Mouse (Mus musculus) liver, embryonic 15.5 days (tissue): ENCODE measurements at regions not wholly inside any gene's neighbourhood (a gene's known extent, or its start where the extent isn't known, plus 50 kb on each side); places are given as distances from the start of the nearest gene placed in this dataset.

Experiments
- ATAC-seq: fragments of 200-750 bp; cut with Nextera tagmentation; 2 replicates; pipeline ENCODE4 v1.8.0; 2017; ENCODE audit warnings: moderate number of reproducible peaks, mild to moderate bottlenecking, moderate library complexity; ENCODE audit not compliant: insufficient read depth
- H3K27ac ChIP-seq: fragments of 300-500 bp; sonication (generic); replicated peaks from 2 replicates; pipeline ENCODE4 v1.5.1; 2015; ENCODE audit warnings: mild to moderate bottlenecking, inconsistent platforms
- H3K27me3 ChIP-seq: fragments of 300-500 bp; sonication (generic); 2 replicates; pipeline ENCODE4 v1.6.1; 2015; ENCODE audit warnings: mild to moderate bottlenecking, inconsistent platforms
- H3K36me3 ChIP-seq: fragments of 300-500 bp; sonication (generic); replicated peaks from 2 replicates; pipeline ENCODE4 v1.6.1; 2015; ENCODE audit warnings: moderate library complexity, mild to moderate bottlenecking, inconsistent platforms
- H3K4me1 ChIP-seq: fragments of 300-500 bp; sonication (generic); replicated peaks from 2 replicates; pipeline ENCODE4 v1.6.1; 2015; ENCODE audit warnings: inconsistent platforms
- H3K4me2 ChIP-seq: fragments of 300-500 bp; sonication (generic); 2 replicates; pipeline ENCODE4 v1.6.1; 2015; ENCODE audit warnings: moderate library complexity, mild to moderate bottlenecking, inconsistent platforms
- H3K4me3 ChIP-seq: fragments of 300-500 bp; sonication (generic); replicated peaks from 2 replicates; pipeline ENCODE4 v1.5.1; 2015; ENCODE audit warnings: mild to moderate bottlenecking, inconsistent platforms
- H3K9ac ChIP-seq: fragments of 300-500 bp; sonication (generic); 2 replicates; pipeline ENCODE4 v1.6.1; 2015; ENCODE audit warnings: moderate library complexity, mild to moderate bottlenecking, inconsistent platforms
- H3K9me3 ChIP-seq: fragments of 300-500 bp; sonication (generic); replicated peaks from 2 replicates; pipeline ENCODE4 v1.6.1; 2016; ENCODE audit warnings: inconsistent platforms
- WGBS: fragments of 180-500 bp; shearing (Covaris S2); methylation state at CpG from one replicate; pipeline ENCODE4 v1.1.7; 2015; ENCODE audit warnings: mixed read lengths; ENCODE audit not compliant: insufficient replicate concordance; 5-methylcytosine and 5-hydroxymethylcytosine counted together

DNA sequence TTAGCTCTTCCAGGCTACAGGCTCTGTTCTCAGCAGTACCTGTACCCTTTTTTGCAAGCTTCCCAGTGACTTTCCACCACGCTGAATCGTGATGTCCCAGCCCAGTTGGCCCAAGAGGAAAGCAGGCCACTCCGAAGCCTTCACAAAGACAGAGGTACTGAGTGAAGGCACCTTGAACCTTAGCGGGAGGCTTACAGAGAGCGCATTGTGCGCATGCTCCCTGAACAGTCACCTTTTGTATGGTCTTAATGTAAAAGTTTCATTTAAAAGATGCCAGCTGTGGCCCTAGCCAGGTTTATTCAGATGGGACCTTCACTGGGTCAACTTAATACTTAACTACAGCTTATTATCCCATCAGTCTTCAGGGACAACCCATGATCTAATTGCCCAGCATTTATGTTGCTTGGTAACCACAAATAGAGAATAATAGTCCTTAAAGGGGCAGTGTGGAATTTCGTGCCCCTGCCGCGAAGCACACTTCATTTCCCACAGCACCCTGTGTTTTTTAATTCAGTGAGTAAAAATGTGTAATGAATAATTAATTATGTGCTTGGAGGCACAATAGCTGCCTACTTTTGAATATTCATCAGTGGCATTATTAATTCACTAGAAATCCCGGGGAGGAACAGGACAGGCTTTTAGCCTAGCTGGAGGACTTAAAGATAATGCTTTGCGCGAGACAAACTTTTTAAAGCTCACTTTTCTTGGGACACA, 111.3 kb upstream of the Vrk1 start:
- Histone ChIP-seq H3K9ac (no peak overlapping the region), H3K27me3 (no peaks in the 10 kb centered on the region), H3K27ac (no peak overlapping the region), H3K36me3 (no peaks in the 10 kb centered on the region), H3K9me3 (peaks cover 5% of the 10 kb centered on the region; the same call in 1 of the 2 replicates), H3K4me2 (no peak overlapping the region), H3K4me1 (no peaks in the 10 kb centered on the region), H3K4me3 (no peak overlapping the region)
- no peak for ATAC-seq
- WGBS: 76% methylated on average over 12 of the region's 12 CpGs

DNA sequence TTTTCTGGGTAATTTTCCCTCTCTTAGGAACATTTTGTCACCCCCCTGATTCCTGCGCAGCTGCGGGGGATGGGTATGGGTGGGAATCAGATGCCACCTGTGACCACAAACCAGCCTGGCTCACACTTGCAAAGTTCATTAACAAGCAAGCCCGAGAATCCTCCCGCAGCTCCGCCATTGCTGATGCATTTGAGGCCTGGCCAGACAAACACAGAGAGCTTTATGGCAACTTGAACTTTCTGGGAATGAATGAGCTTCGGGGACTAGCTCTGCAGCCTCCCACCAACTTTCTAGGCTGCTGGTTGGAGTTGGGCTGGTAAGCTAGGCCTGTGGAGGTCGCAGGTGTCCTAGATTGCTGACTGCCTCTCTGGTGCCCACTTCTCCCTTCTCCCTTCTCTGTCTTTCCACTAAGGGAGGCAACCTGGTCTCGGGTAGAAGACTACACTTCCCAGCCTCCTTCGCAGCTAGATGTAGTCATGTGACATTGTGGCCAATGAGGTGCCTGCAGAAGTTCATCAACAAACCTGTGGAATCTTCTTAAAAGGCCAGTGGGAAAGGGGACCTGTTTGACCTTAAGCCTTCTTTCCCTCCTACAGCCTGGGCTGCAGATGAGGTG, 110.6 kb upstream of the Vrk1 start:
- WGBS: 54% methylated on average over 9 of the region's 9 CpGs
- Histone ChIP-seq H3K4me3 (no peak overlapping the region), H3K27me3 (no peaks in the 10 kb centered on the region), H3K9ac (no peak overlapping the region), H3K27ac (no peak overlapping the region), H3K9me3 (peaks cover 5% of the 10 kb centered on the region; the same call in 1 of the 2 replicates), H3K36me3 (no peaks in the 10 kb centered on the region), H3K4me2 (no peak overlapping the region), H3K4me1 (no peaks in the 10 kb centered on the region)
- ATAC-seq: no peak

DNA sequence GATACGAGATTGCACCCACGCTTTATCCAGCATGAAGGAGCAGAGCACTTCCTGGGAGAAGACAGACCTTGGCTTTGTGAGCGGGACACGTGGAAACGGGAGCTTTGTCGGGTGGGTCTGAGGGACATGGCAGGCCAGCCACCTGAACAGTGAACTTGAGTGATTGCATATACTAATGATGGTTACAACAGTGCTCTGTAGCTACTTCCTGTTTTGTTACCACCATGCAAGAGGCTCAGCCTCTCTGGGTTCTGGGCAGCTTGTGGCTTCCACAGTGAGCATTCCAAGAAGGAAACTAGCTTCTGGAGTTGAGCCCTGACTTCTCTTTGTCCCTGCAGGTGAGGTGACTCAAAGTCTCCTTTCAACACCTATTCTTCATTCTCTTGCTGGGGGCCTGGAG, 109.5 kb upstream of the Vrk1 start:
- H3K4me1 ChIP-seq: no peaks in the 10 kb centered on the region
- H3K9me3 ChIP-seq: peaks cover 5% of the 10 kb centered on the region; the same call in 1 of the 2 replicates
- H3K27me3 ChIP-seq: no peaks in the 10 kb centered on the region
- H3K27ac ChIP-seq: no peak overlapping the region
- no peak overlapping the region for H3K4me2 ChIP-seq
- no peak overlapping the region for H3K9ac ChIP-seq
- ATAC-seq: no peak
- WGBS: 73% methylated on average over 6 of the region's 6 CpGs
- H3K4me3 ChIP-seq: no peak overlapping the region
- H3K36me3 ChIP-seq: no peaks in the 10 kb centered on the region

DNA sequence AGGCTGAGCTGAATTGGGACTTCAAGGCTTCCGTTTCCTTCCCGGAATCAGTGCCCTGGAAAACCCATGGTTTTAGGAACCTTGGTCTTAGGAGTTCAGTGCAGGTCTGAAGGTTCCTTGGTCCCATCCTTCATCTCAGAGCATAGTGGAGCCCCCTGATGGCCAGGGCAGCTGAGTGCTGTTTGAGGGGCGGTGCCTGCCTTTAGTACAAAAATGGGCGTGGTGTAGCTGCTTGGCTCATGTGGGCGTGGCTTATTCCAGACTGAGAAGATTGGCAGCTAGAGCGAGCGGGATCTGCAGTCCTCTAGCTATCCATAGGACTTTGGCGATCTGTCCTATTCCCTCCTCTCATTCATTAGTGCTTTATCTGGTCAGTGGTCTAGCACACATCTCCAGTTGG, 107.0 kb upstream of the Vrk1 start:
- Histone ChIP-seq H3K9me3 (no peaks in the 10 kb centered on the region), H3K27me3 (no peaks in the 10 kb centered on the region), H3K27ac (no peak overlapping the region), H3K4me2 (no peak overlapping the region), H3K4me3 (no peak overlapping the region), H3K36me3 (no peaks in the 10 kb centered on the region), H3K4me1 (peaks cover 10% of the 10 kb centered on the region), H3K9ac (no peak overlapping the region)
- 48% methylated on average over 8 of the region's 8 CpGs for WGBS
- ATAC-seq: no peak

DNA sequence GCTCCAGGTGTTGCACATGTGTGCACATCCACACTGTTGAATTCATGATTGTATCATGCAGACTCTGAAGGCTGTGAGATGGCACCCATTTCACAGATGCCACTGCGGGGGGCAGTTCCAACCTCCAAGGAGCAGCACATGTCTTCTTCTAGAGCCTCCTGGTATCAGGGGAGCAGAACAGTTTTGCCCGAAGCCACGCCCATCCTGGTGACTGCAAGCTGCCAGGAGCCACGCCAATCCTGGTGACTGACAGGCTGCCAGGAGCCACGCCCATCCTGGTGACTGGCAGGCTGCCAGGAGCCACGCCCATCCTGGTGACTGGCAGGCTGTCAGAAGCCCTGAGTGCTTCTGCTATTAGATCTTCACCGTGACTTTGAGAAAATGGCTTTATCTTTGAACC, 103.4 kb upstream of the Vrk1 start:
- Histone ChIP-seq H3K9ac (no peak overlapping the region), H3K27me3 (no peaks in the 10 kb centered on the region), H3K4me1 (peaks cover 10% of the 10 kb centered on the region), H3K4me2 (0 out of 2 replicates have a peak overlapping the region, but pooled peaks have one; percentile 5), H3K36me3 (no peaks in the 10 kb centered on the region), H3K4me3 (no peak overlapping the region), H3K27ac (no peak overlapping the region), H3K9me3 (no peaks in the 10 kb centered on the region)
- 11% methylated on average over 7 of the region's 7 CpGs for WGBS
- ATAC-seq: peak; percentile 71

DNA sequence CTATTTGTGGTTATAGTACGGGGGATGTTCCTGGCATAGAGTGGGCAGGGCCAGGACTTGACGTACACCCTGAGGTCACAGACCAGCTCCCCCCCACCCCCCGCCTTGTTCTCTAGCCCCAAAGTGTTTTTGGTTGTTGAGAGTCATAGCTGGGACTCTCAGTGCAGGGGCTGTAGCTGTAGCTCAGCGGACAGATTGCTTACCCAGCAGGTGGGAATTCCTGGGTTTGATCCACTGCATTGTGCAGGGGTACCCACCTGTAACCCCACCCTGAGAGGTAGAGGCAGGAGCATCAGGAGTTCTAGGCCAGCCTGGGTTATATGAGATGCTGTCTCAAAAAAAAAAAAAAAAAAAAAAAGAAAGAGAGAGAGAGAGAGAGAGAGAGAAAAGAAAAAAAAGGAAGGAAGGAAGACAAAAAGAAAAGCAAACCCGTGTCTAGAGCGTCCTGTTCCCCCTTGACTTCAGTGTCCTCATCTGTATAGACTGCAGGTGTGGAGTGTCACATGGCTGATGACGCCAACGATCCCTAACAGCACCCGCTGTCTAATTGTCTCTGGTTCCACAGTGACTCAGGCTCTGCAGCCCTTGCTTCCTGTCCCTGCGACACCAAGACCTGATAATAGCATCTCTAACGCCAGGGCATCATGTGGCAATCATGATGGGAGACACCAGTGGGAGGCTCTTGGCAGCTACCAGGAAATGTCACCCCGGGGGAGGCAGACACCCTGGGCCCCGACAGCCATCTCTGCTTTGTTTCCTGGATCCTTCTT, 102.0 kb upstream of the Vrk1 start:
- Histone ChIP-seq H3K27ac (no peak overlapping the region), H3K27me3 (no peaks in the 10 kb centered on the region), H3K4me3 (no peak overlapping the region), H3K36me3 (no peaks in the 10 kb centered on the region), H3K9me3 (no peaks in the 10 kb centered on the region), H3K9ac (no peak overlapping the region), H3K4me2 (no peak overlapping the region), H3K4me1 (peaks cover 10% of the 10 kb centered on the region)
- ATAC-seq: no peak
- WGBS: 29% methylated on average over 13 of the region's 13 CpGs

DNA sequence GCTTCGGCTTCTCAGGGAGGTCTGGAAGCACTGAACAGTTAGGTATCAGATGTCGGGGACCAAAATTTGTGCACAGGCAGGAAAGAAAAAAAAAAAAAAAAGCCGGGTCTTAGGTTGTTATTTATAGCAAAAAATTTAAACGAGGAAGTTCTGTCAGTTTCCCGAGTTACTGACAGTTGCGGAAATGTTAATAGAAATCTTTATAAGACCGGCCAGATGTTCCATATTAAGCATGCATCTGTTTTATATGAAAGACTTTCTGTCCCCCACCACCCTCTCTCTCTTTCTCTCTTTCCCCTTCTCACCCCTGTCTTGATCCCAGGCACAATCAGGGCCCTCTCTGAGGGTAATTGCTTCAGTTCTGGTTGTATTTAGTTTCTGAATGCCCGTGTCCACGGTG, 98.5 kb upstream of the Vrk1 start:
- 50% methylated on average over 9 of the region's 9 CpGs for WGBS
- no peak for ATAC-seq

DNA sequence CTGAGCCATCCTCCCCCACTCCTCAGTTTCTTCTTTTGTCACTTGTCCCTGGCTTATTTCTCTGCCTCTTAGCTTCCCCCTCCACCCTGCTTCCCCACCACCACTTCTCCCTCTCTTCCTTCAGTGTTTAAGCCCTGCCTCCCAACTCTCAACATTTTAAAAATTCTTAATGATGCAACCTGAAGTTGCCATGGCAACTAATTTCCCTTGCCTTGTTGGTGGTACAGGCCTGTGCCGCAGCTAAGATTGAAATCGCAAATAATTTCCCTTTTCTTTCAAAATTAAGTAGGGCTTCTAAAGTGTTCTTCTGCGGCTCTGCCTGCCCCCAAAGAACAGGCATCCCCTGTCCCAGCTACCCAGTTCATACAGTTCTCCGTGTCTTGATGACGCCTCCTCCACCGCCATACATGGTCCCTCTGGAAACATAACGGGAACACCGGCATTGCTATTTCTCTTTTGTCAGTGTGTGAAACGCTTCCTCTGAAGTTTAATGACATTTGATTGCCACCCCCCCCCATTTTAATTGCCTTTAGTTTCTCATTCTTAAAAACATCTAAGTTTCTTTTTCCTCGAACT, 92.6 kb upstream of the Vrk1 start:
- Histone ChIP-seq H3K4me1 (no peaks in the 10 kb centered on the region), H3K36me3 (no peaks in the 10 kb centered on the region), H3K9me3 (no peaks in the 10 kb centered on the region), H3K27me3 (no peaks in the 10 kb centered on the region), H3K4me3 (no peak overlapping the region), H3K27ac (no peak overlapping the region), H3K9ac (no peak overlapping the region), H3K4me2 (no peak overlapping the region)
- no peak for ATAC-seq
- WGBS: 77% methylated on average over 10 of the region's 10 CpGs

More for the DNA sequence above, 98.5 kb upstream of the Vrk1 start:
- no peak overlapping the region for H3K4me2 ChIP-seq
- no peak overlapping the region for H3K27ac ChIP-seq
- no peaks in the 10 kb centered on the region for H3K9me3 ChIP-seq
- H3K27me3 ChIP-seq: no peaks in the 10 kb centered on the region
- no peak overlapping the region for H3K4me3 ChIP-seq
- H3K4me1 ChIP-seq: peaks cover 6% of the 10 kb centered on the region
- no peaks in the 10 kb centered on the region for H3K36me3 ChIP-seq
- no peak overlapping the region for H3K9ac ChIP-seq

DNA sequence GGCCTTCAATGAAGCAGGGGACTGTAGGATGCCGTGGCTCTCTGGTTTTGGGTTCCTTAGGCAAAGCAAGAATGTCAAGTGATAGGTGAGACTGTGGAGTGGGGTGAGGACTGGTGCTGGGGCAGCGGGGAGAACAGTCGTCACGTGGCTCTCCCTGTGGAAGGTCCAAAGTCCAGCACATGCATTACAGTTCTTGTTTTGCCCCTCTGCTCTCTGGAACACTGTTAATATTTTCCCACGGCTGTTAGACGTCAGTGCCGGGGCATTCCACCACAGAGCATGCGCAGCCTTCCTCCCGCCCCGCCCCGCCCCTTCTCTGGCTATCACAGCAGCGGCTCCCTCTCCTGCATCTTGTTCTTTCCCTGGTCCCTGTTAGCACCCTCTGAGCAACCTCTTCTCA, 91.3 kb upstream of the Vrk1 start:
- H3K27me3 ChIP-seq: no peaks in the 10 kb centered on the region
- no peak overlapping the region for H3K4me2 ChIP-seq
- 76% methylated on average over 12 of the region's 12 CpGs for WGBS
- no peaks in the 10 kb centered on the region for H3K36me3 ChIP-seq
- no peak overlapping the region for H3K27ac ChIP-seq
- no peak overlapping the region for H3K9ac ChIP-seq
- no peaks in the 10 kb centered on the region for H3K9me3 ChIP-seq
- H3K4me3 ChIP-seq: no peak overlapping the region
- no peaks in the 10 kb centered on the region for H3K4me1 ChIP-seq
- ATAC-seq: no peak; the same call in 1 of the 2 replicates

DNA sequence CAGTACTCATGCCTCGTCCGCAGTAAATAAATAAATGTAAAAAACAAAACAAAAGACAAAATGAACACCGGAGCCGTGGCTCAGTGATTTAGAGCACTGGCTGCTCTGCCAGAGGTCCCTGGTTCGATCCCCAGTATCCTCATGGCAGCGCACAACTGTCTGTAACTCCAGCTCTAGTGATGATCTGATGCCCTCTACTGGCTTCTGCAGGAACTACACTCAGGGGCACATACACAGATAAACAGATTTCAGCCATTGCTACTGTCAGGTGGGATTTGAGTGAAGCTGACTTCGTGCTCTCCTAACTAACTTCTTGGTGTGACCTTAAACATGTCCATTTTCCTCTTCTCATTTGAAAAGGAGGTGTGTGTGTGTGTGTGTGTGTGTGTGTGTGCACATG, 82.8 kb upstream of the Vrk1 start:
- ATAC-seq: no peak
- Histone ChIP-seq H3K36me3 (no peaks in the 10 kb centered on the region), H3K27me3 (no peaks in the 10 kb centered on the region), H3K9me3 (0 out of 2 replicates have a peak, but pooled peaks cover 3% of the 10 kb centered on the region), H3K4me3 (no peak overlapping the region), H3K4me2 (no peak overlapping the region), H3K9ac (no peak overlapping the region), H3K4me1 (no peaks in the 10 kb centered on the region), H3K27ac (no peak overlapping the region)
- 79% methylated on average over 7 of the region's 7 CpGs for WGBS

DNA sequence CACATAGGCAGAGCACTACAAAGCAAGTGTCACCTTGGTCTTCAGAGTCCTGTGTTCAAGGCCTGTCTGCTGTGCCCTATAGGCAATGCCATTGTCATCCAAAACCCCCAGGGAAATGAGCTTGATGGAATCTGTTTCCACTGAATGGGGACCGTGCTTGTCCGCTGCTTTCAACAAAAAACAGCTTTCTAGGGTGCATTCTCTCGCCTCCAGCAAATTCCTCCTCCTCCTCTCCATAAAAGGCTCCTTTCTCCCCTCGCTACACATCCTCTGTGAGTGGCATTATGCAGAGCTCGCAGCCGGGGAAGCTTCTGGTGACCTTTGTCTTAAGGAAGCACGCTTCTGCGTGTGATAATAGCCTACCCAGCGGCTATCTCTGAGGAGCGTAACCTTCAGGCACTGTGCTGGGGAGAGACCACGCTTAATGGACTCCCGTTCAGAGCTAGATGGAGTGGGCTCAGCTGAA, 80.5 kb upstream of the Vrk1 start:
- no peak overlapping the region for H3K9ac ChIP-seq
- H3K4me2 ChIP-seq: no peak overlapping the region
- no peaks in the 10 kb centered on the region for H3K36me3 ChIP-seq
- no peaks in the 10 kb centered on the region; the same call in 1 of the 2 replicates for H3K27me3 ChIP-seq
- H3K9me3 ChIP-seq: 0 out of 2 replicates have a peak, but pooled peaks cover 3% of the 10 kb centered on the region
- no peak overlapping the region for H3K4me3 ChIP-seq
- H3K27ac ChIP-seq: no peak overlapping the region
- WGBS: 55% methylated on average over 12 of the region's 12 CpGs
- no peaks in the 10 kb centered on the region for H3K4me1 ChIP-seq
- ATAC-seq: no peak
